Mouse (Mus musculus) lung, embryonic 16.5 days (tissue): ENCODE measurements around the gene Itgb2. TPM values are rescaled to one million over a fixed set of nuclear protein-coding genes. Genes with fewer than 3 reads are reported as not detected.

Experiments
- ATAC-seq: fragments of 200-750 bp; cut with Nextera tagmentation; 2 replicates; pipeline ENCODE4 v1.8.0; 2017; ENCODE audit warnings: low read depth, mild to moderate bottlenecking, moderate library complexity
- H3K27ac ChIP-seq: fragments of 300-500 bp; sonication (generic); 2 replicates; pipeline ENCODE4 v1.5.1; 2014; ENCODE audit warnings: mild to moderate bottlenecking, control low read depth, low read length
- H3K27me3 ChIP-seq: fragments of 300-500 bp; sonication (generic); 2 replicates; pipeline ENCODE4 v1.6.1; 2014; ENCODE audit warnings: low read depth, low read length, mixed read lengths; ENCODE audit not compliant: control insufficient read depth, insufficient read depth
- H3K36me3 ChIP-seq: fragments of 300-500 bp; sonication (generic); 2 replicates; pipeline ENCODE4 v1.6.1; 2014; ENCODE audit warnings: low read length; ENCODE audit not compliant: control insufficient read depth, insufficient read depth
- H3K4me1 ChIP-seq: fragments of 300-500 bp; sonication (generic); replicated peaks from 2 replicates; pipeline ENCODE4 v1.6.1; 2014; ENCODE audit warnings: low read length, mixed read lengths; ENCODE audit not compliant: control insufficient read depth, insufficient read depth
- H3K4me2 ChIP-seq: fragments of 300-500 bp; sonication (generic); 2 replicates; pipeline ENCODE4 v1.6.1; 2014; ENCODE audit warnings: low read depth, low read length, control low read depth
- H3K4me3 ChIP-seq: fragments of 300-500 bp; sonication (generic); 2 replicates; pipeline ENCODE4 v1.5.1; 2014; ENCODE audit warnings: mild to moderate bottlenecking, low read length, control low read depth
- H3K9ac ChIP-seq: fragments of 300-500 bp; sonication (generic); 2 replicates; pipeline ENCODE4 v1.6.1; 2014; ENCODE audit warnings: low read length, control low read depth
- H3K9me3 ChIP-seq: fragments of 300-500 bp; sonication (generic); 2 replicates; pipeline ENCODE4 v1.6.1; 2016; ENCODE audit warnings: low read length; ENCODE audit not compliant: control insufficient read depth
- WGBS: fragments of 180-500 bp; shearing (Covaris S2); extraction: QIAGEN DNeasy Blood & Tissue Kit; methylation state at CpG from one replicate; pipeline ENCODE4 v1.1.7; 2014; 5-methylcytosine and 5-hydroxymethylcytosine counted together
- polyA plus RNA-seq: library from polyadenylated mRNA; unstranded; fragments of >200 nt; fragmentation: Nextera tagmentation; extraction: Ambion mirVana; gene quantifications from 2 replicates; pipeline ENCODE4 v1.2.1, GENCODE M21; 2015

The Itgb2 gene
- polyA plus RNA-seq, 1 experiment from 2014 or later = 5.3 TPM

DNA sequence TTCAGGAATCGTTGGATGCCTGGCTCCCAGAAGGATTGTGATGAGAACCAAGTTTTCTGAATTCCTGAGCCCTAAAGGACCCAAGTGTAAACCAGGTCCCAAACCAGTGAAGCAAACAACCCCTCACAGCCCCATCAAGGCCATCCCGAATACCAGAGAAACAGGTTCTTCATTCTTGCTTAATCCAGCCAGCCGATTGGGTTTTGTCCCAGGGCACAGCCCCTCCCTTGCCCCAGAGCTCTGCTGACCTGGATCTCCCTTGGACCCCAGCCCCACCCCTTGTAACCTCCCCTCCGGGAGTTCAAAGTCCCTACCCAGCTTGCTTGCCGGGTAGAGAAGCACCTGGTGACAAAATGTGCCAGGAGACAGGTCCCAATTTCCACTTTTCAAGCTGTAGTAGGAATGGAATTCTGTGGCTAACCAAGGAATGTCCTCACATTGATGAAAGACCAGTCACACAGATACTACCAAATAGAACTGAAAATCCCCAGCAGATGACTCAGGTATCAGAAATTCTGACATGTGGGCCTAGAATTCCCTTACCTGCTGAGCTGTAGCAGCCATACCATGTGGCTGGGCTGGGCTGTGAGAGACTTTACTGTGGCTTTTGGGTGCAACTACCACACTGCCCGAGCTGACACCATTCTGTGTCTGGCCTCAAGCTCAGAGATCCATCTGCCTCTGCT lies 40.1 kb downstream of the Itgb2 start:
- Histone ChIP-seq H3K4me1 (peaks cover 4% of the 10 kb centered on the region; the same call in 1 of the 2 replicates), H3K36me3 (no peaks in the 10 kb centered on the region), H3K9me3 (no peaks in the 10 kb centered on the region), H3K4me3 (no peak overlapping the region), H3K27me3 (no peaks in the 10 kb centered on the region), H3K27ac (no peak overlapping the region), H3K9ac (no peak overlapping the region), H3K4me2 (no peak overlapping the region)
- peak; percentile 39; the same call in 1 of the 2 replicates for ATAC-seq
- 30% methylated on average over 6 of the region's 6 CpGs for WGBS

DNA sequence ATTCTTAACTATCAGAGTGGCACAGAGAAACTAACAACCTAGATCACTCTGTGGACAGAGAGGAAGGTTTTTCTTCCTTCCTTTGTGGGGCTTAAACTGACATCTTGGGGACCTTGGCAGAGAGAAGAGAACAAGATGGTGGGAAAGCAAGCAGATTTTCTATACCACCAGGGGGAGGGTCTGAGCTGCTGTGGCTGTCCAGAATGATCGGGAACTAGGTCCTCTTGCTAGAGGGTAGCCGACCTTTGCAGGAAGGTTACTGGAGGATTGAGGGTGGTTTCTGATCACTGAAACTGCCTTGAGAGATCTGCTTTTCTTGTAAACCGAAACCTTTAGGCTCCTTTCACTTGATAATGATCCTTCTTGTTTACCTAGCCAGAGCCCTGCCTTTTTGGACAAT lies 42.2 kb downstream of the Itgb2 start:
- Histone ChIP-seq H3K27ac (no peak overlapping the region), H3K4me2 (no peak overlapping the region), H3K27me3 (no peaks in the 10 kb centered on the region), H3K4me1 (peaks cover 4% of the 10 kb centered on the region; the same call in 1 of the 2 replicates), H3K4me3 (no peak overlapping the region), H3K9me3 (no peaks in the 10 kb centered on the region), H3K36me3 (no peaks in the 10 kb centered on the region), H3K9ac (no peak overlapping the region)
- WGBS = 15% methylated on average over 3 of the region's 3 CpGs
- ATAC-seq = no peak

DNA sequence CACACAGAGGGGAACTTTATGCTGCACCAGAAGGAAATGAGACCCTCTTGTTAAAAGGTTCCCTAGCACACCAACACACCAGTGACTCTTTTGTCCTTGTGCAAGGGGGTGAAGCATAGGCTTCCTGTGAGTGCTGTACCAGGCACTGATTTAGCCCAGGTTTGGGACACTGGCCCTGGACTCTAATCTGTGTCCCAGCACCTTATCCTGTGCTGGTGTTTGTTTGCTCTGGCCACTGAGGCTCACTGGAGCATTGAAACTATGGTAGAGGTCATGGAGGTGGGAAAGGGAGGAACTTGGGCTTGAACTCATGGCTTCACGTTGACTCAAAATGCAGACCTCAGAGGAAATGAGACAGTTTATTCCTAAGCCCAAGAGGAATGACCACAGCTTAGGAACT lies 43.1 kb downstream of the Itgb2 start:
- H3K27me3 ChIP-seq = no peaks in the 10 kb centered on the region
- no peaks in the 10 kb centered on the region for H3K9me3 ChIP-seq
- ATAC-seq = no peak
- H3K9ac ChIP-seq = no peak overlapping the region
- WGBS = 63% methylated on average over 1 of the region's 1 CpGs
- no peak overlapping the region for H3K4me3 ChIP-seq
- peaks cover 4% of the 10 kb centered on the region; the same call in 1 of the 2 replicates for H3K4me1 ChIP-seq
- no peaks in the 10 kb centered on the region for H3K36me3 ChIP-seq
- H3K27ac ChIP-seq = no peak overlapping the region
- no peak overlapping the region for H3K4me2 ChIP-seq

DNA sequence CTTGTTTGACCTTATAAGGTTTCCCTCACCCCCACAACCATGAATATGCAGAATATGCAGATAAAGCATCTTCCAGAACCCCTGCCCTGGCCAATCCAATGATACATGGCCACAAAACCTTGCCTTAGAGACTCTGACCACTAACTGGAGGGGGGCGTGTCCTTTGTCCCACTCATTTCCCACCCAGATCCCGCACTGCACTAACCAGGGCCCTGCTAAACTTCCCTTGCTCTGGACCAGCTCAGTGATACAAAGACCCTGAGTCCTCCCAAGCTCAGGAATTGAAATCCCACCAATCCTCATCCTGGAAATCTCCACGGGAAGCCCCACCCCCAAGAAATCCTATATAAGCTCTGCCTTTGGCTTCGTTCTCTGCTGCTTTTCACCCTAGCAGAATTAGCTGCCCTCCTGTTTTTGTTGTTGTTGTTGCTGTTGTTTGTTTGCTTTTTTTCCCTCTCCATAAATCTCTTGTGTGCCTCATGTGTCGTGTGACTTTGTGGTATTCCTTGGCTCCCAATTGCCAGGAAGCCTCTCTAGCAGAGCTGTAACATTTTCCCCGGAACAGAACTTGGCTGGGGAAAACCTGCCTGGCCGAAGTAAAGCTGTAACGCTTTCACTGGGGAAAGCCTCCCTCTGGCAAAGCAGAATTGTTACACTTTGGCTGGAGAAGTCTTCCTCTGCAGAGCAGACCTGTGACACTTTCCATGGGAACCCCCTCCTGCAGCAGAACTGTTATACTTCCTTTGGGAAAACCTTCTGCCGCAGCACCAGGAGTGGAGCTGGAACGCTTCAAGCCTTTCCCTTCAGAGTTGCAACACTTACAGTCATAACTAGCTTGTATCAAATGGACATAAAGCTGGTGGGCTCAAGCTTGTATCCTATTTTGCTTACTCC lies 50.2 kb downstream of the Itgb2 start:
- H3K4me2 ChIP-seq = no peak overlapping the region

DNA sequence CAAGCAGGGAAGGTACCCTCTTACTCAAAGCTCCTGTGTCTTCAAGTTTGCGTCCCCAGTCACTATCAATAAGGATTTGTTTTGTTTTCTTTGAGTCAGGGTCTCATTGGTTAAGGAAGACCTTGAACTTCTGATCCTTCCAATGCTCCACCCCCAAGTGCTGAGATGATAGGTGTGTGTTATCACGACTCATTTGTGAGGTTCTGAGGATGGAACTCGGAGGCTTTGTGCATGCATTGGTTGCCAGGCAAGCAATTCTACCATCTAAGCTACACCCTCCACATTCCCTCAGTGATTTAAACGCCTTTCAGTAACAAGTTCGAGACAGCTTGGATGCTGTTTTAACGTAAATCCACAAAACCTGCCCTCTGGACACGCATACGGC lies 51.0 kb downstream of the Itgb2 start:
- H3K27me3 ChIP-seq = no peaks in the 10 kb centered on the region
- 0 out of 2 replicates have a peak overlapping the region, but pooled peaks have one; percentile 21 for H3K27ac ChIP-seq
- peak overlapping the region; percentile 71 for H3K9ac ChIP-seq
- H3K4me3 ChIP-seq = peak overlapping the region; percentile 92
- peaks cover 23% of the 10 kb centered on the region for H3K4me1 ChIP-seq
- 4% methylated on average over 8 of the region's 8 CpGs for WGBS
- peak overlapping the region; percentile 87 for H3K4me2 ChIP-seq
- no peaks in the 10 kb centered on the region; the same call in 1 of the 2 replicates for H3K36me3 ChIP-seq
- peak; percentile 0; the same call in 1 of the 2 replicates for ATAC-seq
- no peaks in the 10 kb centered on the region for H3K9me3 ChIP-seq

More for the DNA sequence above, 50.2 kb downstream of the Itgb2 start:
- 53% methylated on average over 10 of the region's 10 CpGs for WGBS
- H3K27ac ChIP-seq = no peak overlapping the region
- no peak overlapping the region for H3K9ac ChIP-seq
- peaks cover 23% of the 10 kb centered on the region for H3K4me1 ChIP-seq
- H3K4me3 ChIP-seq = no peak overlapping the region
- no peaks in the 10 kb centered on the region; the same call in 1 of the 2 replicates for H3K36me3 ChIP-seq
- H3K9me3 ChIP-seq = no peaks in the 10 kb centered on the region
- ATAC-seq = no peak
- no peaks in the 10 kb centered on the region for H3K27me3 ChIP-seq

DNA sequence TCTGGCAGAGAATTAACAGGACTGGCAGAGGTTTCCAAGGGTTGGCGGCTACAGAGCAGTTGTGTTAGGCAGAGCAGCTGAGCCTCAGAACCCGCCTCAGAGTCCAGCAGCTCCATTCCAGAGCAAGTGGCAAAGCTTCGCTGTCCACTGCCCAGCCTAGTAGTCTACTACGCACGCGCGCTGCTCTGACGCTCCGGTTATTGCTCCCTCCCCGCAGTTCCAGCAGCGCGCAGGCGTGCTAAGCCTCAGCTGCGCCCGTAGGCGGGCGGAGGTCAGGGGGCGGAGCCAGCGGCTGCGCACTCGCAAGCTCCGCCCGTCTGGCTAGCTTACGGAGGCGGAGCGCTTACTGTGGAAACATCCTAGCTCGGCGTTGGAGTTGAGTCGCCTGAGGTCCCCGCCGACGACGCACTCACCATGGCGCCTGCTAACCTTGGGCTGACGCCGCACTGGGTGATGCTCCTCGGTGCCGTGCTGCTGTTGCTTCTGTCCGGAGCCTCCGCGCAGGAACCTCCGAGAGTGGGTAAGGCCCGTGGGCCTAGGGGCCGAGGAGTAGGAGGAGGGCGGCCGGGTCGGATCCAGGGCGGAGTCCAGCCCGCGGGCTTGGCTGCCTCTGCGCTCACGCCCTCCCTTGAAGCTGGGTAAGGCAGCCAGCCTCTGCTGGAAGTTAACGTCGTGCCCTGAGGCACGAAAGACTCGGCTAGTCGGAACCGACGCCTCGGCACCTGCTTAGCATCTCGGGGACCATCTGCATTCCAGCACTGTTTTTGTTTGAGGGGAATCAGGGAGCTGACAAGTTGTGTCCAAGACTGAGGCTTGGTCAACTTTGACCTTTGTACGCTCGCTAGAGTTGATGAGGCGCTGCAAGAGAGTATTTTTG lies 51.6 kb downstream of the Itgb2 start, which contains the start of gene Pttg1ip:
Gene Pttg1ip, plus strand, starts transcription at position 313 of the 877 bp plus-strand sequence.
- Histone ChIP-seq H3K36me3 (no peaks in the 10 kb centered on the region; the same call in 1 of the 2 replicates), H3K27me3 (no peaks in the 10 kb centered on the region), H3K4me2 (peak within 1 kb of the TSS; percentile 94), H3K4me1 (peaks cover 23% of the 10 kb centered on the region), H3K9ac (peak within 1 kb of the TSS; percentile 92), H3K4me3 (peak within 1 kb of the TSS; percentile 92), H3K9me3 (no peaks in the 10 kb centered on the region), H3K27ac (peak within 1 kb of the TSS; percentile 96)
- ATAC-seq = peak; percentile 97
- under 1% methylated on average over 64 of the region's 64 CpGs for WGBS

DNA sequence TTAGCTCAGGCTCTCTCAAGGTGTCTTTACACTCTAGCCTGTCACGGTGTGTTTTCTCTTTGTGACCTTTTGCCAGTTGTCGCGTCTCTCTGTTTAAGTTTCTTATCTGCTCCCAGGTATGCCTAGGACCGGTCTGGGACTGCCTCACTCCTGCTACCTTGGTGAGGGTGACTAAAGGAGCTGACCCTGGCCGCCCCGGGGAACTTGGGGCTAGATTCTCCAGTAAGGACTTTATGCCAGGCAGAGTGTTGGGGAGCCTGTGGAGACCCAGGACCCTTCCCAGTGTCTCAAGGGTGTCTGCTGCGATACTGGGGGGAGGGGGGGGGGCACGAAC lies 52.2 kb downstream of the Itgb2 start:
- Histone ChIP-seq H3K4me2 (peak overlapping the region; percentile 94), H3K9ac (peak overlapping the region; percentile 92), H3K4me3 (peak overlapping the region; percentile 92), H3K36me3 (no peaks in the 10 kb centered on the region; the same call in 1 of the 2 replicates), H3K9me3 (no peaks in the 10 kb centered on the region), H3K27ac (peak overlapping the region; percentile 96), H3K27me3 (no peaks in the 10 kb centered on the region), H3K4me1 (peaks cover 23% of the 10 kb centered on the region)
- 0 out of 2 replicates have a peak, but pooled peaks have one; percentile 3 for ATAC-seq
- 5% methylated on average over 8 of the region's 8 CpGs for WGBS

DNA sequence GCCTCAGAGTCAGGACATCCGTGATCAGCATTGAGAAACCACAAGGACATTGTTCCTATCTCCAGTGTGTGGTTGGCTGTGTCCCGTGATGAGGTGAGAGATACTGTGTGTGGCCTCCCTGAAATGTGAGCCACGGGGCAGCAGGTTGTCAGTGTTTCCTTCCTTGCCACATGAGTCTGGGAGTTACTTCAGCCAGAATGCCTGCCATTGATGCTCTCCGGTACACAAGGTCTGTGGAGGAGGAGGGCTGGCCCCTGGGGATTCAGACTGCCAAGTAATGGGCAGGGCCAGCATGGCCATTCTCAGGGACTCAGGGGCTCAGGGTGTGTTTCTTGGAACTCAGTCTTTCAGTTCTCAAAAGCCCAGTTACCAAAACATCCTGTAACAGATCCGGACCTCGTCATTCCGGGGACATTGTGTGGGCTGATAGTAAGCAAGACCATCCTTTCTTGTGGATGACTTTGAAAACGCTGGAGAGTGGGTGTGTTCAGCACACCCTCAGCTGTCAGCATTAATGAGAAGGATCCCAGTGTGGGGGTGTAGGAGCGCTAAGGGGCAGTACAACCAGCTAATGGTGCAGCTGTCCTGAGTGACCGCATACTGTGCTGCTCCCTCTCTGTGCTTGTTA lies 53.9 kb downstream of the Itgb2 start:
- Histone ChIP-seq H3K9me3 (no peaks in the 10 kb centered on the region), H3K4me3 (no peak overlapping the region), H3K4me2 (no peak overlapping the region), H3K27me3 (no peaks in the 10 kb centered on the region), H3K27ac (no peak overlapping the region), H3K9ac (no peak overlapping the region), H3K36me3 (no peaks in the 10 kb centered on the region; the same call in 1 of the 2 replicates), H3K4me1 (peaks cover 23% of the 10 kb centered on the region)
- WGBS = 62% methylated on average over 10 of the region's 10 CpGs
- ATAC-seq = no peak
